Mouse (Mus musculus) bone marrow, adult 2 months (tissue): ENCODE data around the gene Shisal1.

Experiments
- CTCF ChIP-seq: fragments of 200-500 bp; IDR thresholded peaks from 2 replicates; pipeline ENCODE4 v1.5.1; 2011; ENCODE audit warnings: low read length, control low read depth; ENCODE audit not compliant: control insufficient read depth, insufficient read depth
- POLR2A ChIP-seq: fragments of 200-500 bp; IDR thresholded peaks from 2 replicates; pipeline ENCODE4 v1.6.1; 2011; ENCODE audit warnings: low read depth, mild to moderate bottlenecking, control low read depth, low read length, borderline replicate concordance; ENCODE audit not compliant: control insufficient read depth

GRCm38 (mm10) chr15:84366574-84366989 is 80.3 kb downstream of the Shisal1 start:
- TF ChIP-seq POLR2A (no peak), CTCF (no peak)
